Mouse (Mus musculus) cerebellum, adult 2 months (tissue): ENCODE data around the gene AU018091.

Experiments used
- CTCF ChIP-seq: fragments of 200-500 bp; IDR thresholded peaks from 2 replicates; pipeline ENCODE4 v1.5.1; 2011; ENCODE audit warnings: low read depth, mild to moderate bottlenecking, control low read depth, low read length, moderate library complexity, borderline replicate concordance; ENCODE audit not compliant: insufficient read depth
- POLR2A ChIP-seq: fragments of 200-500 bp; IDR thresholded peaks from 2 replicates; pipeline ENCODE4 v1.6.1; 2011; ENCODE audit warnings: low read length, control low read depth, borderline replicate concordance; ENCODE audit not compliant: insufficient read depth

GRCm38 (mm10) chr7:3193049-3193632 is 24.1 kb upstream of the AU018091 start:
- TF ChIP-seq POLR2A = no peak
- TF ChIP-seq CTCF = no peak
